Mouse (Mus musculus) skeletal muscle tissue, adult 2 months (tissue): ENCODE results near the gene Ndc80.
"Not testable (repeated sequence)": the region's sequence is repeated elsewhere in the genome, so short reads cannot be mapped to it uniquely, and the experiment has no call there.

ENCODE experiments used
- DNase-seq: peaks from one replicate; pipeline ENCODE4 v3.0.0-alpha.2; 2012; ENCODE audit warnings: low read depth, low spot score

Ndc80 gene

DNA sequence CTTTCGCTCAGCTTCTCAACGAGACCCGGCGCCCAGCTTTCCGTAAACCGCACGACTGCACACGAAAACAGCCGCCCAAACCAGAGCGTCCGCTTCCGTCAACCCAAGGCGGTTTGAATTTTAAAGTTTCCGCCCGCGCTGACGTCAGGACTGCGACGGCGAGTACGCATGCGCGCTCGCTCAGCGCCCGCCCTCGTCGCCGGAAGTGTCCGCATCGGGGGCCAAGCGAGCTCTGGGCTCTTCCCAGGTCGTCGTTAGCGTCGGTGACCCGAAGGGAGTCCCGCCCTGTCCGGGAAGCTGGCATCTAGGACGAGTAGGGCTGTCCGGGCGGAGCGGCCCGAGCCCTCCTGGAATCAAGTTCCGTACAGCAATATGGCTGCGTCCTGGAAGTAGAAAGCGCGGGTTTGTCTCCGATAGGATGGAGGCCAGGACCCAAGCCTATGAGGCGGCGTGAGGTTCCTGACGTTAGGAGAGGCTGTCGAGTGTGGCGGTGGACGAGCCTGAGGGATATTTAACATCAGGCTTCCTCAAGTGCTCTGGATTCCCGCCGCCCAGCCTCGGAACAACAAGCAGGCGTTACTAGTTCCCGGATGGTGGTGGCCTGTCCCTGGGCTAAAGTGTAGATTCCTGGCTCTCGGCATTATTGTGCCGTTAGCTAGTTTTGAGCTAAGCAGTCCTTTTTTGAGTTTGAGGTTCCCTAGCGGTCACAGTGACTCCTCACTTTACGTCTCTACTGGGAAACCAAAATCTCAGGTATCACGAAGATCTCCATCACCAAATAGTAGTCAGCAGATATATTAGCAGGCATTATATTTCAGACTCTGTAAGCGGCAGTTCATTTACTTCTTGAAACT is at the start of gene Ndc80:
Ndc80 (minus strand) TSS at position 147 of the 854 bp plus-strand sequence.
- peak; percentile 97 for DNase-seq

DNA sequence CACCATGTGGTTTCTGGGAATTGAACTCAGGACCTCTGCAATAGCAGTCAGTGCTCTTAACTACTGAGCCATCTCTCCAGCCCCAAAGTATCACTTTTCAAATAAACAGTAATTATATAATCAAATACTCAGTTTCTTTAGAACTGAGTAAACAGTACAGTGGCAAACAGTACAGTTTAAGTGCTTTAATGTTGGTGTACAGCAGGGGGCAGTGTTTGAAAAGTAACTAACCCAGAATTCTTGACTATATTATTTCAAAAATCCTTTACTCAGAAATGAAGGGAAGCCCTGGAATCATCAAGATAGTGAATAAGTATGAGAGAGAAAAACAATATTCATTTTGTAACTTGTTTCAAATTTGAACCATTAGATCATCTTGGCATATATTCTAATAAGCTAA is 35.0 kb upstream of the Ndc80 start:
- DNase-seq, result no peak

DNA sequence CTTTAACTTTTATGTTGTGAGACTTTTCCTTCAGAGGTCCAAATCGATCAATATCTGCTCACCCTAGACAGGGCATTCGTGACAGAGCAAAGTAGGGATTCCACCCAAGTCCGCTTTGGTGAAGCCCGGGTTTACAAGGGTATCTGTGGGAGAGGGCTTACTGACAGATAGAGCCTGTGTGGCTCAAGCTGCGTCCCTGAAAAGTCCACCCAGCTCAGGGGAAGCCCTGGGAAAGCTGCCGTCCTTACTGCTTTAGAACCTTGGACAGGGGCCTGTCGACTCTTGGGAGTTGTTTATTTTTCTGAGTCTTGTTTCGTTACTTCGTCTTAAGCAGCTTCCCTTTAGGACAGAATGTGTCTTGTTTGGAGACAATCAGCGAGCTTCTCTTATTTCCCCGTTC is 26.2 kb upstream of the Ndc80 start:
- DNase-seq, result no peak

DNA sequence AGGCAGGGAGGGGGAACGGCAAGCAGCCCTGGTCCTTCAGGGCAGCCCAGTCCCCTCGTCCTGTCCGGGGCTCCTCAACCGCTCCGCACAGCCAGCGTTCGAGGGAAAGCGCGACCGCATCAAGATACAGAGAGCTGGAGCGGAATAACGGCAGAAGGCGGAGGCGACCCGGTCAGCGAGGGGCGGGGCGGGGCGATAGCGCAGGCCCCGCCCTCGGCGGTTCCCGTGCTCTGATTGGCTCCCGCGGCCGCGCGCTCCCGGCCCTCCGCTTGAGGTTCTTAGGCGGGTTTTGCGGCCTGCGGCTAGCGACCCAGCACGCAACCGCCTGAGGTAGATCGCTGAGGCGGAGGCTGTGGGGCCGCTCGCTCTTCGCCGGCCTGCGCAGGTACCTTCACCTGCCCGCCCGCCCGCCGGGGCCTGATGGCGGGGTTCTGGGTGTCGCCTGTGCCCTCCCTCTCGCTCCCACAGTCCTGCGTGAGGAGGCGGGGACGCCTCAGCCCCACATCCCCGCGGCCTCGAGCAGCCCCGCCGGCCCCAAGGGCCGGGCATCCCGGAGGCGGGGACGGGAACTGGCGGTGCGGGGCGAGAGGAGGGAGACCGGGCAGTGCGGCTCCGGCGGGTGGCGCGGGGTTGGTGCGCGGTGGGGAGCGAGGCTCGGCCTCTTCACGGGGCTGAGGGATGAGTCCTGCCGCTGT is 25.2 kb upstream of the Ndc80 start, which contains the start of gene Spdya:
Spdya (plus strand) TSS at position 305 of the 695 bp plus-strand sequence.
- peak; percentile 66 for DNase-seq

DNA sequence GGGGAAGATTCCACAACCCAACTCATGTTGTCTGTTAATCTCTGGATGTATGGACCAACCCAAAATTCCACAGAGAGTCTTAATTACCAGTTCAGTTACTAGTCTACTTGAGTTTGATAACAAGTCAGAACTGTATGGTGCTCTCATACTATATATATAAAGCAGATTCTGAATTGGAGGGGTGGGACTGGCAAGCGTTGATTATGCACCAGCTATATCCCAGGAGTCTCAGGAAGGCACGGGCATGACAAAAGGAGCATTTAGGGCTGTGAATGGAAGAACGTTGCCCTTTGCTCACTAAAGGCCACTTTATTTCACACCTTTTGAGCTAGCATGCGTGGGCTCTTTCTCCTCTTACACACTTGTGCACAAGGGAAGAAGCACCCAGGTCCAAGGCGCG is 24.7 kb upstream of the Ndc80 start:
- DNase-seq, result no peak

DNA sequence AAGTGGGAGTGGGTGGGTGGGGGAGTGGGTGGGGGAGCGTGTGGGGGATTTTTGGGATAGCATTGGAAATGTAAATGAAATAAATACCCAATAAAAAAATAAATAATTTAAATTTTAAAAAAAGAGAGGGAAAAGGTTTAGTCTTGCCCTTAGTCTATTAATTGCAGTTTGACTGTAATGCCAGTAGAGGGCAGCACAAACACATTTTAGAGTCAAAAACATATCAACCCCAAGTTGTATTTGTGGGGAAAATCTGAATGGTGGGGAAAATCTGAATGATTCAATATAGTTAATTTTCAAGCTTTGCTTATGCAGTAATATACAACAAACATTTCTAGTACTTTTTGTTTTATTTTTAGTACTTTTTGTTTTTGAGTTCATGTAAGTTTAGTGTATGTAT is 21.9 kb upstream of the Ndc80 start:
- no peak for DNase-seq

DNA sequence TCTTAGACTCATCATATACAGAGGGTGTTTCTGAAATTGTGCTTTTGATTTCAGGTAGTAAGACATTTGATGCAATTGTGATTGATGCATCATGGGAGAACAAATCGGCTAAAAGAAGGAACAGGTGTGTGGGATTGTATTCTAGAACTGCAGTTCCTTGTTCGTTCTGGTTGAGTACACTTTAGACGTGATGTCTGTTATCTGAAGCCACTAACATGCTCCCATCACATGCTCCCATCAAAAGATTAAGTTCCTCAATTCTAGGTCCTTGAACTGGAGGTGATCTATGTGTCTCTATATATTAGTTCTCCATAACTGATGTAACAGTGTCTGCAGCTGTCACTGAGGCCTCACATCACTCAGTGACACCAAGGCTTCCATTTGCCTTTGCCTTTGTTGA is 10.5 kb upstream of the Ndc80 start:
- DNase-seq, result no peak

DNA sequence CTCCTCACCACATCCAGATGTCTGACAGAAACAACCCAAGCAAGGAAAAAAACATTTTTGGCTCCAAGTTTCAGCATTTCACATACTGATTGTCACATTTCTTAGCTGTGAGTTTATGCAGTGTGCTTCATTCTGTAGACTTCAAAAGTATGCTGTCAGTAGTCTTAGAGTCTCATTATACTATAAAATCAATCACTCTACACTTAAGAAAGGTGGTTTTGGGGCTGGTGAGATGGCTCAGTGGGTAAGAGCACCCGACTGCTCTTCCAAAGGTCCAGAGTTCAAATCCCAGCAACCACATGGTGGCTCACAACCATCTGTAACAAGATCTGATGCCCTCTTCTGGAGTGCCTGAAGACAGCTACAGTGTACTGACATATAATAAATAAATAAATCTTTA is 8.9 kb upstream of the Ndc80 start:
- DNase-seq, result not testable (repeated sequence)

DNA sequence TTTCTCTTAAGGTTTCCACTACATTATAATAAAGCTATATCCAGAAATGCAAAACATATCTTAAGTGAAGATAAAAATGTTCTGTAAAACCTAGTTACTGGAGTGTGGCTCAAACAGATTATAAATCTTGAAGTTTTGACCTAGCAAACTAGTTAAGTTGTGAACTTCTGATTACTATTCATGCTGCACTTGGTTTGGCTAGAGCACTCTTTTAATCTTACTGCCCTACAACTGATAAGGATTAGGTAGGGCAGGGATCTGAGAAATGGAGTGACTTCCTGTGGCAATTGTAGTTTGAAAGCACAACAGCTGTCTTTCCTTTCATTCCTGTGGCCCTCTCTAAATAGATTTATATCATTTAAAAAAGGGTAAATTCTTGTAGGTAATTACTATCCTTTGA is 1.4 kb upstream of the Ndc80 start:
- no peak for DNase-seq

DNA sequence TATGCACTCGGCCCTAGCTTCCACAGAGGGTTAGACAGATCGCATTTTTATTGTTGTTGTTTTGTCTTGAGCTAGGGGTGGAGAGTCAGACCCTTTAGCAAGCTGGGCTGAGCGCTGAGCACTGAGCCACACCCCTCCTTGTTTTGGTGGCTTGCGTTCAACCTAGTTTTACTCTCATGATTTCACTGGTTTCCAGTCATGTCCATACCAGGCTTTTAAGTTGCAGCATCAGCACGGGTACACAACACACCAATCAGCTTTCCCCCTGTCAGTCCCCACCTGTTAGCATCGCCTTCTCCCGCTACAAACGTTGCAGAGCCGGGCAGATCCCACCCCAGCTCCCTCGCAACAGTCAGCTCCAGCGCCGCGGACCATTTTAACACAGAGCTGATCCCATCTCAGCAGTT is 352 bp downstream of the Ndc80 start:
- no peak for DNase-seq

DNA sequence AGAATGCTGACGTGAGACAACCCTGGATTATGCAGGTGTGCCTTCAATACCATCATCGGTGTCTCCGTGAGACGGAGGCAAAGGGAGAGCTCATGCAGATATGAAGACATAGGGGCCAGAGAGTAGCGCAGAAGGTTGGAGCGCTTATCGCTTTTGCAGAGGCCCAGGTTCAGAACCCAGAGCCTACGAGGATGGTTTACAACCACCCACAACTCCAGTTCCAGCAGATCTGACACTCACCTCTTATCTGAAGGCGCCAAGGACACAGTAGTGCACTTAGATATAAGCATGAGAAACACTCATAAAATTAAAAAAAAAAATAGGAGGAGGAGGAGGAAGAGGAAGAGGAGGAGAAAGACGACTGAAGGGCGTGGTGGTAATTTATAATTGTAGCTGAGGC is 16.4 kb downstream of the Ndc80 start:
- DNase-seq, result no peak

DNA sequence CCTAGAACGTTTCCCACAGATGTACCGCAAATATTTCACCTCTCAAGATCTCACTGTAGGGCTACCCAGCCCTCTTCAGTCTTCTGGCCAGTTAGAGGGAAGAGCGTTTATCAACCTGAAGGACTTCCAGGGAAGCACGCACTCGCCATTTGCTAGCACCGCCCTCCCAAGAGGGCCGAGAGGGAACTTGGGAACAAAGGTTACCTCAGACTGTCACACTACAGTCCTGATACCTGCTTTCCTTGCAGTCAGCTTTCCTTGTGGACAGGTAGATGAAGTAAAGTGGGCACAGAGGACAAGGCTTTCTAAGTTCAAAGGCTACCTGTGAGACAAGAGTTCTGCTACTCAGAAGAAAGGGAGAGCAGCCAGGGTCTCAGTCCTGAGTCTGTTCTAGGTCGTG is 19.8 kb downstream of the Ndc80 start:
- no peak for DNase-seq

DNA sequence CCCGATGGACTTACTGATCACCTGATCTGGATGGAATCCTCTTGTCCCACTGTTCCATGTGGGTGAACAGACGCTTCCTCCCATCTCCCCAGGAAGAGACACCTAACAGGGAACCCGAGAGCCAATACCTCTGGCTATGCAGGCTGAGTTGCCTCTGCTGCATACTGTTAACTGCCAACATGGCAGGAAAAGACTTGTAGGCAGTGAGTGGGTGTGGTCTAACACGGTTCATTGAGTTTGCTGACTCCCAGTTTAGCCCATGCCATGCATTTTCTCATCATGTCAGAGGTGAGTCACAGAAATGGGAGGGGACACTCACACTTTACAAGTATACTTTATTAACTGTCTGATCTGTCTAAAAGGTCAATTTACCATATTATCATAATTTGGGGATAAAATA is 30.9 kb downstream of the Ndc80 start:
- DNase-seq, result no peak

DNA sequence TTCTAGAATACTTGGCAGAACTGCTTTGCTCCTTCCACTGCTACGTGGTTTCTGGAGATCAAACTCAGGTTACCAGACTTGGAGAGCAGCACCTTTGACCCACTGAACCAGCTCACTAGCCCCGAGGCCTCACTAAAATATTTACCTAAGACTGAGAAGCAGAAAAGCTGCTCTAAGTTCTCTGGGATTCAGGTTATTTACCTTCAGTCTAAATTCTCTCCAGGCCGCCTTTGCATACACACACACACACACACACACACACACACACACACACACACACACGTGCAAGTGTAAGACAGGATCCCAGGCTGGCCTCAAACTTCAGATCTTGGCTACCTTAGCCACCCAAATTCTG is 35.3 kb downstream of the Ndc80 start:
- no peak for DNase-seq

DNA sequence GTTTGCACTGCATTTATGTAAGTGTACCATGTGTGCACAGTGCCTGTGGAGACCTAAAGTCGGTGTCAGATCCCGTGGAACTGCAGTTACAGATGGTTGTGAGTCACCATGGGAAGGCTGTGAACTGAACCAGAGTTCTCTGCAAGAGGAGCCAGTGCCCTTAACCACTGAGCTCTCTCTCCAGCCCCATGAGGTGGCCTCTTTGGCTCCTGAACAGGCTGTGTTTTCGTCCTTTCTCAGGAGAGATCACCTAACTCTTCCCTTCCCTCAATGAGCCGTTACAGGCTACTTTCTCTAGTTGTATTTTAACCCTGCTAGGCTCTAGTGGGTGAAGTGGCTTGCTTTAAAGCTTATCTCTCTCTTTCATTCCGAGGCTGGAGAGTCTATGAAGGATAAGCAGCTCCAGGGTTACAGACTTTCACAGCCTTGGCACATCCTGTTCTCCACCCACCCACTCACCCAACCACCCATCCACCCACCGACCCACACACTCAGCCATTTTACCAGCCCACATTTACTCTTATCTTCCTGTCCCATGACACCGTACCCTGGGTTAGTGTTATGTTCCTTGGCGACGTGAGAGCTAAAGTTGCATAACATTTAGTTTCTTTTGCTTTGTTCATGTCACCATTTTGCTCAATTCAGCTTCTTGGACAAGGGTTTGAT is 35.9 kb downstream of the Ndc80 start:
- DNase-seq, result no peak

DNA sequence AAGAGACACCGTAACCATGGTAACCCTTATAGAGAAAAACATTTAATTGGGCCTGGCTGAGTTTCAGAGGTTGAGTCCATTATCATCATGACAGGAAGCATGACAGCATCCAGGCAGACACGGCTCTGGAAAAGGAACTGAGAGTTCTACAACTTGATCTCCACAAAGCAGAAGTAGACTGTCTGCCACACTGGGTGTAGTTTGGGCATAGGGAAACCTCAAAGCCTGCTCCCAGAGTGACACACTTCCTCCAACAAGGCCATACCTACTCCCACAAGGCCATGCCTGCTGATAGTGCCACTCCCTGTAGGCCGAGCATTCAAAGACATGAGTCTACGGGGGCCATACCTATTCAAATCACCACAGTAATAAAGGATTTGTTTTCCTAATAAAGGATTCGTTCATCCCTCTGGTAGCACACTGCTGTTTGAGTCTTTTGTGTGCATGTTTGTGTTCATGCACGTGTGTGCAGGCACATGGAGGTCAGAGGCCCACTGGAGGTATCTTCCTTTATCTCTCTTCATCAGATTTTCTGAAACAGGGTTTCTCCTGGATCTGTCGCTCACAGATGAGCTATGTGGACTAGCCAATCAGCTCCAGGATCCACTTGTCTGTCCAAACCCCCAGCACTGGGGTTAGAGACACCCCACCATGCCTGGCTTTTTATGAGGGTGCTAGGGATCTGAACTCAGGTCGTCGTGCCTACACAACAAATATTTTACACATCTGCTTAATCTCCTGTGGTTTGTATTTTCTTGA is 36.8 kb downstream of the Ndc80 start:
- no peak for DNase-seq

DNA sequence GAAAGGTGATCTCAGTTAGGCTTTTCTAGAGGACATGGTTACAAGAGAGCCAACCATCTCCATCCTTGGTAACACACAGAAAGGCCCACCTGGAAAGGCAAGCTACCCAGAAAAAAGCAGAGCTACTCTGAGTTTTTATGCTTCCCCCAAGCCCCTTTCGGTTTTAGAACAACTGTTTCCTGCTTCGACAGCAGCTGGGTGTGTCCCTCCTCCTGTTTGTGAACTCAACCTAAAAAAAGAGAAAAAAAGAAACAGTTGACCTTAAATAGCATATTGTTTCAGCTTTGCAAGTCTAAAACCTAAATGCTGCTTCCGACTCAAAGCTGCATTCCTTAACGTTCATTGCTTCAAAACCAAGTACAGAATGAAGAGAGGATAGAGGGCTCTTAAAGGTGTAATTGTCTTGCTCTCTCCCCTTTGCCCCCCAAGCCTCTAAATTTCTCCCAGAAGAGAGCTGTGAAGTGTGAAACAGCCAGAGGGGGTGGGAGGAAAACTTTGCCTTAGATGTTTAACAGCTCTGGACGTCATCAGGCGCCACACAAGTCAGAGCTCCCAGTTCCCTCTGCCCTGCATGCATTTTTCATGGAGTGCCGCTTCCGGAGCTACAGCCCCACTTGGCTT is 40.3 kb downstream of the Ndc80 start:
- DNase-seq, result peak; percentile 29

DNA sequence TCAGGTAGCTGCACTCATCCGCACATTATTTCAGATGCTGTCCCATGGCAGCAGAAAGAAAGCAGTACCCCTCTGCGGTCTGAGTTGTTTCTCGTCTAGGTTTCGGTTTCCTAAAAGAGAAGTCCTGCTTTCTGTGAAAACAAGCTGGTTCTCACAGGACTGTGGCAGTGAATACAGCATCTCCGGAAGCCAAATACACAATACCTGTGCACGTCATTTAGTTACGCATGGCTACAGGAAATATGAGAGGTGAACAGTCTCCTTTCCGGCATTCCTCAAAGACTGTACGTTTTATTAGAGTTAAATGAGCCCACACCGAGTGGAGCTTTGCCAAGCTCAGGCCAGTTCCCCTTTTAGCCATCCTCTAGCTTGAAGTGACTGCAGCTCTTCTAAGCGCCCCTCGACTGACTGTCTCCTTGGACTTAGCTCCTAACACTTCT is 40.8 kb downstream of the Ndc80 start:
- DNase-seq, result peak; percentile 24

DNA sequence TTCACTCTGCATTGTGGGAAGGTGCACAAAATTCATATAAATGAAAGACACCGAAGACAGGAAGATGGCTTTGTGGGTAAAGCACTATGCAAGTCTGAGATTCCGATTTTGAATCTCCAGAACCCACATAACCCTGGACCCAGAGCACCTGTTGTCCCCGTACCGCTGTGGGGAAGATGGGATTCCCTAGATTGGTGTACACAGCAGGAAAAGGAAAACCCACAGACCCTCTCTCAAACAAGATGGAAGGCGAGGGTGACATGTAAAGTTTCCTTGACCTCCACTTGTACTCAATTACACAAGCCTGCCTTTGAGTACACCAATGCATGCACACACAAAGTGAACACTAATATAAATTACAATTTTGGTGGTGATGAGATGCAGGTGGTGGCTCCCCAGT is 41.9 kb downstream of the Ndc80 start:
- DNase-seq, result no peak

DNA sequence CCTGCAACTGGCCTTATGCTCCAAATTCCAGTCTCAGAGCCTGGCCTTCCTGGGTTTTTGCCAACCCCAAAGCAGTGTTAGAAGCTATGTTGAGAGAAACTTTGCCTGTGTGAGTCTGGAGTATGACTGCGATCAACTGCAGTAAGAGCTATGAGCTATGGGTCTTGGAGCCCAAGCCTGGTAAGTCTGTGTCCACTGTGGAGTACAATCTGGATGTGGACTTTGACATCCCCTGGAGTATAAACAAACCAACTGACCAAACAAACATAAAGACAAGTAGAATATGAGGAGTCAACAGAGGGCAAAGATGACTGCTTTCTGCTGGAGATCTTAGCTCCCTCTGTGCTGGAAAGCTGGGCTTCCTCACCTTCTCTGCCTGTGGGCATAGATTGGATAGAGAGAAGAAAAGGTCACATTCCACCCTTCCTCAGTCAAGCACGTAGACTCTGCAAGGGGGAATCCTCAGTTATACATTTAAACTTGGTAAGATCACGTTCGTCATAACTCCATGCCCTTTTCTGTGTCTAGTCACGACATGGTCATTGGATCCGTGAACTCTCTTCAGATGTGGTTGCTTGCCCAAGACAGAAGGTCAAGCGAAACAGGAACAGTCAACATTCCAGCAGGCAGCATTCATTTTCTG is 43.1 kb downstream of the Ndc80 start:
- no peak for DNase-seq

DNA sequence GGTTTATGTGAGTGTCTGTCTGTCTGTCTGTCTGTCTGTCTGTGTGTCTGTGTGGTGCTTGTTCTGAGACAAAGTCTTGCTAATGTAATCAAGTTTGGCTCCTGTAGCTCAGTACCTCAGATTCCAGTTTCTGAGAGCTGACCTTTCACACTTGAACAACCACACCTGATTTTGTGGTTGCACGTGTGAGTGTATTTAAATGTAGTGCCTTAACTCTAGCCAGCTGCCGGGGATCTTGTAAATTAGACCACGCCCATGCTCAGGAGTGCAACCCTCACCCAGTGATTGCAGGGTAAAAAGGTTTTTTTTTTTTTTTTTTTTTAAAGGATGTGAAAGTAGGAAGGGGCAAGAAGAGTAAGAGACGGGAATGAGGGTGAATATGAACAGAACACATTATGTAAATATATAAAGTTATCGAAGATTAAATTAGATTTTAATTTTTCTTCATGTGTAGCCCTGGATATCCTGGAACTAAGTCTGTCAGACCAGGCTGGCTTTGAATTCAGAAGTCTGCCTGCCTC is 47.2 kb downstream of the Ndc80 start:
- peak; percentile 34 for DNase-seq
